Mouse (Mus musculus) heart, embryonic 13.5 days (tissue): ENCODE data around the gene Vwa7. TPM values are rescaled to one million over a fixed set of nuclear protein-coding genes. Genes with fewer than 3 reads are reported as not detected.

Experiments
- ATAC-seq: fragments of 200-750 bp; cut with Nextera tagmentation; 2 replicates; pipeline ENCODE4 v1.8.0; 2017; ENCODE audit warnings: moderate TSS enrichment; ENCODE audit not compliant: insufficient number of reproducible peaks, low FRiP score, low TSS enrichment; ENCODE audit errors: extremely low read depth
- H3K27ac ChIP-seq: fragments of 300-500 bp; sonication (generic); replicated peaks from 2 replicates; pipeline ENCODE4 v1.5.1; 2015; ENCODE audit warnings: moderate library complexity, mild to moderate bottlenecking, inconsistent platforms
- H3K27me3 ChIP-seq: fragments of 300-500 bp; sonication (generic); replicated peaks from 2 replicates; pipeline ENCODE4 v1.6.1; 2015; ENCODE audit warnings: mild to moderate bottlenecking, inconsistent platforms
- H3K36me3 ChIP-seq: fragments of 300-500 bp; sonication (generic); 2 replicates; pipeline ENCODE4 v1.6.1; 2015; ENCODE audit warnings: mild to moderate bottlenecking, inconsistent platforms
- H3K4me1 ChIP-seq: fragments of 300-500 bp; sonication (generic); 2 replicates; pipeline ENCODE4 v1.6.1; 2015; ENCODE audit warnings: inconsistent platforms
- H3K4me2 ChIP-seq: fragments of 300-500 bp; sonication (generic); 2 replicates; pipeline ENCODE4 v1.6.1; 2015; ENCODE audit warnings: inconsistent platforms, mild to moderate bottlenecking, moderate library complexity
- H3K4me3 ChIP-seq: fragments of 300-500 bp; sonication (generic); 2 replicates; pipeline ENCODE4 v1.5.1; 2015; ENCODE audit warnings: moderate library complexity, mild to moderate bottlenecking, inconsistent platforms
- H3K9ac ChIP-seq: fragments of 300-500 bp; sonication (generic); 2 replicates; pipeline ENCODE4 v1.6.1; 2015; ENCODE audit warnings: inconsistent platforms, mild to moderate bottlenecking, moderate library complexity
- H3K9me3 ChIP-seq: fragments of 300-500 bp; sonication (generic); 2 replicates; pipeline ENCODE4 v1.6.1; 2016; ENCODE audit warnings: inconsistent platforms
- WGBS: fragments of 180-500 bp; shearing (Covaris S2); methylation state at CpG from one replicate; pipeline ENCODE4 v1.1.7; 2015; ENCODE audit warnings: mixed read lengths; 5-methylcytosine and 5-hydroxymethylcytosine counted together
- polyA plus RNA-seq: library from polyadenylated mRNA; unstranded; fragments of >200 nt; fragmentation: Nextera tagmentation; extraction: Ambion mirVana; gene quantifications from 2 replicates; pipeline ENCODE4 v1.2.1, GENCODE M21; 2015

The Vwa7 gene
- polyA plus RNA-seq, 1 experiment from 2014 or later = 0.45 TPM

DNA sequence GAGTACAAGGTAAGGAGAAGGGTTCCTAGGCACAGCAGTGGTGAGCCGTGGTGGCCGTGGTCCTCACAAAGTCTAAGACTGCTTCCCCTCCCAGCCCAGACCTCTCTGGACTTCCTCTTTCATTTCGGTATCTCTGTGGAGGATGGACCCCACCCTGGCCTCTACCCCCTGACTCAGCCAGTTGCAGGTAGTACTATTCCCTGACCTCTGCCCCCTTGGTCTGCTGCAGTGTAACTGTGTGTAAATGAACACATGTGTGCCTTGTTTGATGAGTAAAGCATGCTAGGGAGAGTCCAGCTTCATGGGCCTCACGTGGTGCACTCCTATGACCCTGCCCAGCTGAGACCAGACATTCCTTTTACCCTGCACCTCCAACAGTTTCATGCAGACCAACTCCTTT lies 7.4 kb downstream of the Vwa7 start:
- Histone ChIP-seq H3K4me2 (no peak overlapping the region), H3K36me3 (no peaks in the 10 kb centered on the region), H3K4me3 (no peak overlapping the region), H3K4me1 (peaks cover 72% of the 10 kb centered on the region), H3K27me3 (peaks cover 4% of the 10 kb centered on the region; the same call in 1 of the 2 replicates), H3K9ac (peak overlapping the region; percentile 58), H3K27ac (no peak overlapping the region), H3K9me3 (no peaks in the 10 kb centered on the region)
- 65% methylated on average over 4 of the region's 4 CpGs for WGBS
- ATAC-seq = no peak

GRCm38 (mm10) chr17:35024261-35024660 lies 7.9 kb downstream of the Vwa7 start:
- Histone ChIP-seq H3K9ac (peak overlapping the region; percentile 58), H3K36me3 (no peaks in the 10 kb centered on the region), H3K4me3 (no peak overlapping the region), H3K9me3 (no peaks in the 10 kb centered on the region), H3K27ac (no peak overlapping the region), H3K27me3 (peaks cover 4% of the 10 kb centered on the region; the same call in 1 of the 2 replicates), H3K4me1 (peaks cover 75% of the 10 kb centered on the region), H3K4me2 (no peak overlapping the region)
- WGBS = 69% methylated on average over 13 of the region's 13 CpGs
- no peak for ATAC-seq

GRCm38 (mm10) chr17:35024691-35025488 lies 8.5 kb downstream of the Vwa7 start:
- Histone ChIP-seq H3K4me2 (no peak overlapping the region), H3K4me3 (no peak overlapping the region), H3K27me3 (peaks cover 6% of the 10 kb centered on the region; the same call in 1 of the 2 replicates), H3K9me3 (no peaks in the 10 kb centered on the region), H3K9ac (peak overlapping the region; percentile 58), H3K36me3 (no peaks in the 10 kb centered on the region), H3K27ac (no peak overlapping the region), H3K4me1 (peaks cover 77% of the 10 kb centered on the region)
- ATAC-seq = no peak
- WGBS = 63% methylated on average over 7 of the region's 10 CpGs

DNA sequence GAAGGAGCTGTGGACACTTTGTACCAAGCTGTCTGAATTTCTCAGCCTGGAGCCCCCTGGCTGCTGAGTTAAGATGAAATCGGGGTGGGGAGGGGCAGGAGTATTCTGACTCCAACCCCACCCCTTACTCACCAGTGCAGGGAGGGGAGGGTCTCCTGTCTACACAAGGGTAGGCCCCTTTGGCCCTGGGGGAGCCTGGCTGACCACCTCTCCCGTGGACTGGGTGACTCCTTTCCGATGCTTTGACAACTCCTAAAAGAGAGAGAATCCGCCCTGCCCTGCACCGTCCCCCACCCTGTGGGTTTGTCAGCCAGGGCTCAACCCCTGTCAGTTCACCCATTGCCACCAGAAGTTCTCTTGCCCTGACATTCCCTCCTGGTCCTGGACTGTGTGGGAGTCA lies 9.8 kb downstream of the Vwa7 start:
- Histone ChIP-seq H3K27me3 (0 out of 2 replicates have a peak, but pooled peaks cover 4% of the 10 kb centered on the region), H3K4me2 (no peak overlapping the region), H3K4me1 (peaks cover 73% of the 10 kb centered on the region), H3K27ac (no peak overlapping the region), H3K9me3 (no peaks in the 10 kb centered on the region), H3K4me3 (no peak overlapping the region), H3K9ac (peak overlapping the region; percentile 6; the same call in 1 of the 2 replicates), H3K36me3 (no peaks in the 10 kb centered on the region)
- WGBS = 83% methylated on average over 5 of the region's 5 CpGs
- ATAC-seq = no peak

DNA sequence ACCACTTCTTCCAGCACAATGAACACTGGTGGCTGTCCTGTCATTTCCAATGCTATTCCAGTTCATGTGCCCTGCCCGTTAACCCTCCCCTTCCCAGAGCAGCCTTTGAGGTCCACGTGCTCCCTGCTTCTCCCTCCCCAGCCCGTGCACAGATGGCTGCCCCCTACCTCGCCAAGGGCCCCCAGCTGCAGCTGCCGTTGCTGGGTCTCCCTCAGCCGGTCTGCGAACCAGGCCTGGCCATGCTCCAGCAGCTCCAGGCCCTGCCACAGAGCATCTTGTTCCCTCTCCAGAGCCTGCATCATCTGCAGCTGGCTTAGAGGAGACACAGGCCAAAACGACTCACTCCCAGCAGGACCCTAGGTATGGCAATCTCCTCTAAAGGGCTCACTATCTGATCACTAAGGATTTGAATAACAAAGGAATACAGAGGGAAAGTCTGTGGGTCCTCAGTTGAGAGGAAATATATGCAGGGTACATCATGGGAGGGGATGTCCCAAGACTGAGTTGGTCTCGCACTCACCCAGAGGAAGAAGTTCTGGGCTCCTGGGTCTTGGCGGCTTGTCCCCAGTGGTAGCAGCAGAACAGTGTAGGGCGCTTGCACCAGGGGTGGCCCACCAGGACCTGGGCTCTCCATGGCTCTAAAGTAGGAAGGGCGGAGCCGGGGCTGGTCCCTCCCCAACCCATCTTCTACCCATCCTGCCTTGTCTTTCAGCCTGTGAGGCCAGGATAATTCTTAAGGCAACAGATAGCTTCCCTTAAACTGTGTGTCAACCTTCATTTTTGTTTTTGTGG lies 11.1 kb downstream of the Vwa7 start, which contains the start of gene Sapcd1:
Gene Sapcd1, minus strand, starts transcription at position 740 of the 792 bp plus-strand sequence.
- WGBS = 37% methylated on average over 13 of the region's 13 CpGs
- Histone ChIP-seq H3K27me3 (0 out of 2 replicates have a peak, but pooled peaks cover 4% of the 10 kb centered on the region), H3K27ac (0 out of 2 replicates have a peak within 1 kb of the TSS, but pooled peaks have one; percentile 21), H3K4me3 (0 out of 2 replicates have a peak within 1 kb of the TSS, but pooled peaks have one; percentile 6), H3K9ac (peak within 1 kb of the TSS; percentile 53), H3K4me1 (peaks cover 63% of the 10 kb centered on the region), H3K9me3 (no peaks in the 10 kb centered on the region), H3K4me2 (peak within 1 kb of the TSS; percentile 36), H3K36me3 (no peaks in the 10 kb centered on the region)
- no peak for ATAC-seq

DNA sequence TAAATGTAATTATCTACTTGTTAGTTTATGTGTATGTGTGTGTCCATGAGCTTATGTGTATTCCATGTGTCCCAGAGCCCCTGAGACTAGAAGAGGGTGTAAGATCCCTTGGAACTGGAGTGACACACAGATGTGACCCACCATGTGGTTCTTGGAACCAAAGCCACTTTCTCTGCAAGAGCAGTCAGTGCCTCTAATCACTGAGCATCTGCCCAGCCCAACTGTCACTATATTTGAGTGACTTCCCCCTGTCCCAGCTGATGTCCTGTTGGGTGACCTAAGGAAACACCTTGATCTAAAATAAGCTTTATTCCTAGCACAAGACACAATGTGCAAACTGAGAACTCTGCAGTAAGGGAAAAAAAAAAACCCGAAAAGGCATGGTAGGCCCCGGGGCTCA lies 11.9 kb downstream of the Vwa7 start:
- ATAC-seq = no peak

DNA sequence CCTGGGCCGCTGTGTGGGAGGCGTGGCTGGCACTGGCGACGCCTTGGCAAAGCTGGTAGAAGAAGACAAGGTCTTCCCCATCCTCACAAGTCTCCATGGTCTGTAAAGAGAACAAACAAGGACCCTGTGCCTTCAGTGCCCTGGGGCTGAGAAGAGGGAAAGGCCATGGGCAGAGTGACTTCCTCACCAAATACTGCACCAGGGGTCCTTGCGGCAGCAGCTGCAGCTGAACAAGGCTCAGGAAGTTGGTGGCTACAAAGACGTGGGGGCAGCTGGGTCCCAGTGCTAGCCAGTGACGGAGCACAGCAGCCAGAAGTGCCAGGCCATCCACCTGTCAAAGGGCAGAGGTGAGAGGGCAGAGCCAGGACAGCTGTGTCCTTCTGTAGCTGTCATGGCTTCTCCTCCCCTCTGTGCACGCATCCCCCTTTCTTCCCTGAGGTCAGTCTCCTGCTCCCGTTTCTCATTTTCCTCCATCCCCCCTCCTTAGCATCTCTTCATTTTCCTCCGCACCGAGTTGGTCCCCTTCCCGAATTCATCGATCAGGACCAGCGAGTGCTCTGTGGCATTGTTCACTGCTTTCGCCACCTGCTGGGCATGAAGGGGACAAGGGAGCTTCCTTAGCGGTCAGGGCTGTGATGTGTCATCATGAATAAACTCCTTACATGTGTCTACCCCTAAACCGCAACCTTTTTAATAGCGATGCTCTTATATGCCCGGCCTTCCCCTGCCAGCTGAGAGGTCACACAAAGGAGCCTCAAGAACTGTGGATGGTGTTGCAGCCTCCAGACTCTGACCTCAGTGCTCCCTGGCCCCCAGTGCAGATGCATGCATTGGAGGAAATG lies 13.5 kb downstream of the Vwa7 start:
- Histone ChIP-seq H3K4me2 (0 out of 2 replicates have a peak overlapping the region, but pooled peaks have one; percentile 11), H3K27me3 (0 out of 2 replicates have a peak, but pooled peaks cover 4% of the 10 kb centered on the region), H3K27ac (no peak overlapping the region), H3K9ac (0 out of 2 replicates have a peak overlapping the region, but pooled peaks have one; percentile 28), H3K36me3 (no peaks in the 10 kb centered on the region), H3K4me3 (no peak overlapping the region), H3K4me1 (peaks cover 39% of the 10 kb centered on the region), H3K9me3 (no peaks in the 10 kb centered on the region)
- 40% methylated on average over 19 of the region's 19 CpGs for WGBS
- no peak for ATAC-seq

More for the DNA sequence above, 11.9 kb downstream of the Vwa7 start:
- Histone ChIP-seq H3K4me2 (no peak overlapping the region), H3K4me1 (peaks cover 55% of the 10 kb centered on the region), H3K36me3 (no peaks in the 10 kb centered on the region), H3K9ac (peak overlapping the region; percentile 28; the same call in 1 of the 2 replicates), H3K27me3 (0 out of 2 replicates have a peak, but pooled peaks cover 4% of the 10 kb centered on the region), H3K9me3 (no peaks in the 10 kb centered on the region), H3K27ac (no peak overlapping the region), H3K4me3 (no peak overlapping the region)
- WGBS = 75% methylated on average over 2 of the region's 2 CpGs

DNA sequence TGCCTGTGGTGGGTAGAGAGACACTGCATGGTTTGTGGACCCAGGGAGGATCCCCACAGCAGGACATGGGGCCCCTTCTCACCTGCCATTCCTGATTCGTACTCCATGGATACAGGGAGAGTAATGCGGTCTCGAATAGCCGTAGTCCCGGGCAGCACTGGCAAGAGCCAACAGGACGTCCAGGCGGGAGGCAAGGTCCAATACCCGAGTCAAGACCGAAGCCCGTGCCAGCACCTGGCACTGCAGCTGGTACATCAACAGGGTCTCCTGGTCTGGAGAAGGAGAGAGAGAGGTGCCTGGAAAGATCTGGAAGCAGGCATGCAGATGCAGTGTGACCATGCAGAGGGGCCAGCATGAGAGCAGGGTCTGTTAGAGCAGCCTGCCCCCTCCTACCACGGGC lies 14.9 kb downstream of the Vwa7 start:
- Histone ChIP-seq H3K9me3 (no peaks in the 10 kb centered on the region), H3K27ac (no peak overlapping the region), H3K36me3 (no peaks in the 10 kb centered on the region), H3K4me3 (no peak overlapping the region), H3K27me3 (0 out of 2 replicates have a peak, but pooled peaks cover 4% of the 10 kb centered on the region), H3K4me1 (peaks cover 27% of the 10 kb centered on the region), H3K4me2 (no peak overlapping the region), H3K9ac (no peak overlapping the region)
- no peak for ATAC-seq
- 88% methylated on average over 11 of the region's 11 CpGs for WGBS

GRCm38 (mm10) chr17:35031880-35032279 lies 15.5 kb downstream of the Vwa7 start:
- Histone ChIP-seq H3K27me3 (0 out of 2 replicates have a peak, but pooled peaks cover 4% of the 10 kb centered on the region), H3K9ac (no peak overlapping the region), H3K9me3 (no peaks in the 10 kb centered on the region), H3K4me1 (peaks cover 21% of the 10 kb centered on the region), H3K4me2 (no peak overlapping the region), H3K27ac (no peak overlapping the region), H3K4me3 (no peak overlapping the region), H3K36me3 (no peaks in the 10 kb centered on the region)
- ATAC-seq = no peak
- 76% methylated on average over 7 of the region's 7 CpGs for WGBS

- 62% methylated on average over 8 of the region's 8 CpGs for WGBS
- Histone ChIP-seq H3K27me3 (0 out of 2 replicates have a peak, but pooled peaks cover 4% of the 10 kb centered on the region), H3K36me3 (no peaks in the 10 kb centered on the region), H3K4me2 (no peak overlapping the region), H3K4me1 (peaks cover 16% of the 10 kb centered on the region), H3K9ac (no peak overlapping the region), H3K4me3 (no peak overlapping the region), H3K27ac (no peak overlapping the region), H3K9me3 (no peaks in the 10 kb centered on the region)
- ATAC-seq = no peak
Measured at GRCm38 (mm10) chr17:35032323-35032870, 16.0 kb downstream of the Vwa7 start.
